Mouse (Mus musculus) E14TG2a.4 (cell line): ENCODE measurements around the gene Ascl2.

Experiments used
- CTCF ChIP-seq: conservative IDR thresholded peaks from 2 replicates; pipeline ENCODE4 v1.5.1; 2014; ENCODE audit warnings: low read length
- NANOG ChIP-seq: IDR thresholded peaks from 2 replicates; pipeline ENCODE4 v1.6.1; 2014; ENCODE audit warnings: borderline replicate concordance, low read length, mixed read lengths

- TF ChIP-seq CTCF (no peak), NANOG (no peak)
These were observed 28.5 kb upstream of the Ascl2 start for GRCm38 (mm10) chr7:142997403-142998150.
